Mouse (Mus musculus) testis, adult 2 months (tissue): Measurements from ENCODE around the gene Usp32. TPM values are rescaled to one million over a fixed set of nuclear protein-coding genes. Genes with fewer than 3 reads are reported as not detected.
A peak's percentile ranks its signal among the peaks of the same experiment; 100 is the strongest.

Experiments
- H3K27ac ChIP-seq: fragments of 200-500 bp; 2 replicates; pipeline ENCODE4 v1.5.1; 2012; ENCODE audit warnings: low read depth, low read length; ENCODE audit not compliant: control insufficient read depth, insufficient read depth
- H3K27me3 ChIP-seq: fragments of 200-500 bp; 2 replicates; pipeline ENCODE4 v1.6.1; 2012; ENCODE audit warnings: mild to moderate bottlenecking, low read length, moderate library complexity; ENCODE audit not compliant: control insufficient read depth, insufficient read depth
- H3K36me3 ChIP-seq: fragments of 200-500 bp; 2 replicates; pipeline ENCODE4 v1.6.1; 2012; ENCODE audit warnings: mild to moderate bottlenecking, low read length; ENCODE audit not compliant: control insufficient read depth, insufficient read depth
- H3K4me1 ChIP-seq: fragments of 200-500 bp; 2 replicates; pipeline ENCODE4 v1.6.1; 2012; ENCODE audit warnings: low read length; ENCODE audit not compliant: control insufficient read depth, insufficient read depth
- H3K4me3 ChIP-seq: fragments of 200-500 bp; 2 replicates; pipeline ENCODE4 v1.5.1; 2012; ENCODE audit warnings: low read depth, mild to moderate bottlenecking, low read length, moderate library complexity, mixed read lengths; ENCODE audit not compliant: control insufficient read depth
- CTCF ChIP-seq: fragments of 200-500 bp; IDR thresholded peaks from 2 replicates; pipeline ENCODE4 v1.5.1; 2012; ENCODE audit warnings: low read depth, mild to moderate bottlenecking, inconsistent platforms, low read length, moderate library complexity; ENCODE audit not compliant: control insufficient read depth, insufficient read depth, insufficient replicate concordance
- POLR2A ChIP-seq: fragments of 200-500 bp; IDR thresholded peaks from 2 replicates; pipeline ENCODE4 v1.6.1; 2012; ENCODE audit warnings: low read depth, mild to moderate bottlenecking, inconsistent platforms, low read length, moderate library complexity; ENCODE audit not compliant: control insufficient read depth
- polyA plus RNA-seq: library from polyadenylated mRNA; depleted of rRNA; stranded (reverse); fragments of >200 nt; gene quantifications from 2 replicates; pipeline ENCODE4 v1.2.3, GENCODE M21; 2012; rRNA removed

Gene Usp32
- polyA plus RNA-seq, 1 experiment: 33.8 TPM

GRCm38 (mm10) chr11:84945841-84946240 lies 194.1 kb downstream of the Usp32 start:
- H3K36me3 ChIP-seq: no peaks in the 10 kb centered on the region
- no peak overlapping the region for H3K27ac ChIP-seq
- H3K27me3 ChIP-seq: no peaks in the 10 kb centered on the region
- H3K4me3 ChIP-seq: peak overlapping the region; percentile 11
- TF ChIP-seq CTCF (no peak), POLR2A (no peak)
- H3K4me1 ChIP-seq: peaks cover 14% of the 10 kb centered on the region

- peak overlapping the region; percentile 83 for H3K4me3 ChIP-seq
- H3K27ac ChIP-seq: no peak overlapping the region
- TF ChIP-seq CTCF (no peak), POLR2A (no peak)
- no peaks in the 10 kb centered on the region for H3K36me3 ChIP-seq
- H3K27me3 ChIP-seq: no peaks in the 10 kb centered on the region
- H3K4me1 ChIP-seq: peaks cover 14% of the 10 kb centered on the region
Observed at GRCm38 (mm10) chr11:84944639-84945435, 195.1 kb downstream of the Usp32 start.

- Histone ChIP-seq H3K27ac (no peak overlapping the region), H3K36me3 (no peaks in the 10 kb centered on the region), H3K4me3 (peak overlapping the region; percentile 83), H3K4me1 (peaks cover 14% of the 10 kb centered on the region), H3K27me3 (no peaks in the 10 kb centered on the region)
- TF ChIP-seq POLR2A (no peak), CTCF (no peak)
Observed at GRCm38 (mm10) chr11:84943948-84944347, 196.0 kb downstream of the Usp32 start.

- no peak overlapping the region for H3K27ac ChIP-seq
- no peaks in the 10 kb centered on the region for H3K27me3 ChIP-seq
- TF ChIP-seq CTCF: no peak
- no peak for TF ChIP-seq POLR2A
- H3K36me3 ChIP-seq: no peaks in the 10 kb centered on the region
- H3K4me3 ChIP-seq: no peak overlapping the region
- peaks cover 10% of the 10 kb centered on the region for H3K4me1 ChIP-seq
Observed at GRCm38 (mm10) chr11:84940140-84940539, 199.8 kb downstream of the Usp32 start.

- Histone ChIP-seq H3K27me3 (no peaks in the 10 kb centered on the region), H3K27ac (no peak overlapping the region), H3K36me3 (no peaks in the 10 kb centered on the region), H3K4me3 (no peak overlapping the region), H3K4me1 (peaks cover 5% of the 10 kb centered on the region)
- TF ChIP-seq CTCF: no peak
- no peak for TF ChIP-seq POLR2A
Observed at GRCm38 (mm10) chr11:84939508-84940053, 200.4 kb downstream of the Usp32 start.

Other genes starting within 250 kb of the Usp32 start
- 44.6 and 45.3 TPM in 2 replicates for gene Znhit3, start 223.8 kb downstream of the Usp32 start, polyA plus RNA-seq
- gene Car4, start 182.4 kb downstream of the Usp32 start, polyA plus RNA-seq: 2.4 and 4.0 TPM in 2 replicates
- 23.0 and 25.9 TPM in 2 replicates for gene 1700125H20Rik, start 30.2 kb upstream of the Usp32 start, polyA plus RNA-seq
- 11.1 and 13.4 TPM in 2 replicates for gene Appbp2, start 95.0 kb upstream of the Usp32 start, polyA plus RNA-seq
- gene Ppm1d, start 171.1 kb upstream of the Usp32 start, polyA plus RNA-seq: 106 TPM in 2 replicates
- gene Bcas3, start 213.0 kb upstream of the Usp32 start, polyA plus RNA-seq: 21.8 and 23.4 TPM in 2 replicates